Mouse (Mus musculus): ENCODE measurements around the gene Magi2. TPM values are rescaled to one million over a fixed set of nuclear protein-coding genes. Genes with fewer than 3 reads are reported as not detected.
"Not testable (repeated sequence)": the region's sequence is repeated elsewhere in the genome, so short reads cannot be mapped to it uniquely, and the experiment has no call there.

The Magi2 gene
- total RNA-seq, 2 experiments from 2014 or later, result 92.3 to 96.4 TPM

DNA sequence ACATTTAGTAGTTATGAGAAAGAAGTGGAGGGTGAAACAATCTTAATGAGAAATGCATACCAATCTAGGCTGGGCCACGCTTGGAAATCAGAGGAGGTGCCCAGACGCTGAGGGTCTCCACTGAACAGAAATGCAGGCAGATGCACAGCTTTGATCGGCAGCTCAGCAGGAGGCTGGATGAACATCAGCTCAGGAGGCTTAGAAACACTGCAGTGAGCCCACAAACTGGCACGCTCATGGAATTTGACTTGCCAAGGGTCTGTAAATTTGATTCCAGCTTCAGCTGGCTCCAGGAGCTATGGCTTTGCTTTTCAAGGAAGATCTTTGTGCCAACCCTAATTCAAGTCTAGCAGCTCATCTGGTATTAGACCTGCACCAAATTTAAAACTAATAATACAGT, 187.7 kb downstream of the Magi2 start:
- peak in 1 of 2 experiments; percentile 3 for DNase-seq (ENCODE audit: low spot score in 2 of 2)

DNA sequence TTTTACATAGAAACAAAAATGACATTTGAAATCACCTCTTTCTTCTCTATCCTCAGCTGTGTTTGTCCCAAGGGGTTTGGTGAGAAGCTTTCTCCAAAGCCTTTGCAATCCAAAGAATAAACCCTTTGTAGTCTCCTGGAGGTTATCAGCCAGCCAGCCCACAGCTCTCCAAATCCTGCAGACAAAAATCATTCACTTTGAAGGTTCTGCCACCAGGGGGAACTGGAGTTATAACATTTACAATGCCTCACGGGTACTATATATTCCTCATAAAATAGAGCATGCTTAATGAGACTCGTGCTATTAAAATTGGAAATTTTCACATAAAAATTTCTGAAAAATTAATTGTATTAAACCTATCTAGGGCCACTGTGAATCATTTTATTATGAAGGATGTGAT, 202.5 kb downstream of the Magi2 start:
- peak; percentile 36 to 56 for DNase-seq (ENCODE audit: low spot score in 2 of 2)

DNA sequence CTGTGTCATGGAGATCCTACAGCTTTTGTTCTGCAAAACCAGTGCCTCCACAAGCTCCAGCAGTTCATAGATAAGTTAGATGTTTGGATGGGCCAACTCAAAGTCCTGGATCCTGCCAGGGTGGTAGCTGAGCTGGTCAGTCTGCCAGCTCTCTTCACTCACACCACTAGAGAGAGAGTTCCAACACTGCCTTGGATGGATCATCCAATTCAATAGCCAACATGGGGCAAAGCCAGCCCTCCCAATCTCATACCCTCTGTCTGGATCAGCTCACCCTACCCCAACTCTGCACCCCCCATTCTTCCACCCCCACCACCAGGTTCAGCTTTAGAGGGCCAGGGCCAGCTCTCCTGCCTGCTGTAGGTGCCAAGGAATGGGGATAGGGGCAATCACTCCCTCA, 235.7 kb downstream of the Magi2 start:
- no peak for DNase-seq (ENCODE audit: low spot score in 2 of 2)

DNA sequence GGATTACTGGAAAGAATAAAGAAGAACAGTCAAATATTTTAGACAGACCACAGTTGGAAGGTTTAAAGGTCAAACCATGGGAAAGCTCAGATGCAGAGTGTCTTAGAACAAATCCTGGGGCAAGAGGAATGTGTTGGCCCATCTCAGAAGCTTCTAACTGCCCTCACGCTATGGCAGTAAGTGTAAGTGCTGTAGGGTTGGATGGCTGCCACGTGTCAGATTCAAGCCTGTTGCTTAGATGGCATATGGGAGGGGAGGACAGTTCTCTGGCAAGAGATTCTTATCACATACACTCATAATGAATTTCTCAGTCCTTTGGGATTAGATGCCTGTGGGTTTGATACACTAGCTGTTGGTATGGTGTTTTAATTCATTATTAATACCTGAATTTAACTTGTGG, 238.5 kb downstream of the Magi2 start:
- DNase-seq (ENCODE audit: low spot score in 2 of 2), result no peak

DNA sequence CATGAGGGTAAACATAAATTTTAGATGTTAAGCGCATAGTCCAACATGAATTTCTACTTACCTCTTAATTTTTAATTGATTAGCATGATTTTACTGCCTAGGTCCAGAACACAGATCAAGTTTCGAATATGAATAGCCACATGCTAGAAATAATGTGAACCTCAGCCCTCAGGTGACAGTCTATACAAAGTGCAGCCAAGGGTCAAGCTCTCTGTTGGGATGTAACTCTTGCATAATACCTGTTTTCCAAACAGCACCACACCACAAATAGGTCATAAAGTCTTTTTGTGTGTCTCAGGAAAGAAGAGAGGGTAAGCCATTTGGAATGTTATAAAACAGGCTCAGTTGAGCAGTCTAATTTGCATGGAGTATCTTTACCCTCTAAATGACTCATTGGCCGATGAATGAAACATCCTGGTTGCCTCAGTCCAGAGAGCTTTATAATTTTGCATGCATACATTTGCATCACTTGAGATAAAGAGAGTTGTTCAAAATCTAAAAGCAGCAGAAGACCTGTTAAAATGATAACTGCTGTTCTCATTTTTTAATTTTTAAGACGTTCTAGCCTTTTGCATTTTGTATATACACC, 246.1 kb downstream of the Magi2 start:
- DNase-seq (ENCODE audit: low spot score in 2 of 2), result no peak

DNA sequence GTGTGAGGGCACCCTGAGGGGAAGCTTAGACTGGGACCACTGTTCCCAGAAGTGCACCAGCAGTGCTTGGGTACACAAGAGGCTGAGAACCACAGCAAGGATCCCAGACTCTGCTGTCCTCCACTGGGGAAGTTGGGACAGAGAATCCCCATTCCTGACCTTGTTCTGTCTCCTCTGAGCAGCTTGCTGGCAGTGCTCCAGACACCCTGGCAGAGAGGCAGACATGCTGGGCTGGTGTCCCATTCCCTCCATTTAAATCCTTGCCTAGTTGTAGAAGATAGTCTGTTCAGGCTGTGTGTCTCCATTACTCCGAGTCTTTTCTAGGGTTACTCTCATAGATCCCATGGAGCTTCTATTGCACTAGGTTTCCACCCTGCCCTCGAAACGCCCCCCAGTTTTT, 256.1 kb downstream of the Magi2 start:
- DNase-seq (ENCODE audit: low spot score in 2 of 2), result peak; percentile 34 to 40

DNA sequence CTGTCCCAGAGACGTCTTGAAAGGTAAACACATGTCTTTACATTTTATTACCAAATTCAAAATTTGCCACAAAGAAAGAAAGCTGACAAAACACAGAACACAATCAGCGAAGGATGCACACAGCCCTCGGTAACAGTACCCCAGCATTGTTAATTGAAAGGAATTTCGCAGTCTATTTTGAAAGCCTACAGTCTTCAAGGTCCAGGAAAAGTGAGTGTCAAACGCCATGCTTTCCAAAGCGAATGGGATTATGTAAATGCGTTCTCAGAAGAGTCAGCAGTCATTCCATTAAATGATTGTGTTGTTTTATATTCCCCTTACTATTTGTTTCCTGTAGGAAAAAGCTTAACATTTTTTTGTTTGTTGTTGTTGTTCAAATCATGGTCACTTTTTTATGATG, 261.1 kb downstream of the Magi2 start:
- no peak for DNase-seq (ENCODE audit: low spot score in 2 of 2)

DNA sequence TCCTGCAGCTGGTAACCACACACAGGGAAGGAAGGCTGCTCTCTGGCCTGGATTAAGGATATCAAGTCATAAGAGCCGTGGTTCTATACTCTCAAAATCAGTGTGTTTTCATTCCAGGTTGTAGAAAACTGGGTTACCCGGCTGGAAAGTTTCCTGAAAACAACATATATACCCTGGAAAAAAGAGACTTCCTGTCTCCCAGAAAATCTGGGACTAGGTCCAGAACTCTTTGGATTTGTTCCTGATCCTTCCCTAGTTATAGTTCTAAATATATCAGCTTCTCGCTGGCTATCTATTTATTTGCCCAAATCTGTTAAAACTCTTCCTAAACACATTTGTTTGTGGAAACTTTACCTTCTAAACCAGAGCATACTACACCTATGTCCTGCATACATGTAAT, 274.2 kb downstream of the Magi2 start:
- no peak for DNase-seq (ENCODE audit: low spot score in 2 of 2)

DNA sequence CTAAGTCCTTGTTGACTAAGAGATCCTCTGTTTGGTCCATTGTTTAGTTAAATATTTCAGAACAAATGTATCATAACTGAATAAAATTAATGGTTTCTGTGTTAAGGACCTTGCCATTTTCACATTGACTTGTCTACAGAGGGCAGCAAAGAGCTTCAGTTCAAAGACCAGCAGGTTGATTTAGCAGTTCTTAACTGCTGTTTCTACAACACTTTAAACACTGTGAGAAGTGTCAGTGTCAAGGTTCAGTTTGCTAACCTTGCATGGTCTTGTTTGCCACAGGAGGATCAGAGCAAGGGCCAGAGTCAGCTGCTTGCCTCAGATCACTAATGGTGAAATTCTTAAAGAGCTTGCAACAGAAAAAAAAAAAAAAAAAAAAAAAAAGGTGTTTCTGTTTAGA, 295.3 kb downstream of the Magi2 start:
- DNase-seq (ENCODE audit: low spot score in 2 of 2), result peak; percentile 15 to 25

DNA sequence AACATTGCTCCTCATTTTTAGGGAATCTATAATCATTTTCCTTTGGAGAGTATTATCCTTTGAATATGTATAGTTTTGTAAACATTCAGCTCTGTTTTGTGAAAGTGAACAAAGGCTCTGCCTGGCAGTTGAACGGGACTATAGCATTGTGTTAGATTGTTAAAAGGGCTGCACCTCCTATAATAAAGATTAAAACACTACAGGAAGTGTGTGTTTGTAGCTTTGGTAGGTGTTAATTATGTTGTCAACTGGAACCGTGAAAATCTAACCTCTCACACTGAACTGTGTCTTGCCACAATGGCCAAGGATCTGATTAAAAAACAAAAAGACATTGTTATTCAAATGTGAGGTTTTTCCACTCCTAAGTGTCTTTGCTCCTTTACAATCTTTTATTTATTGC, 312.5 kb downstream of the Magi2 start:
- no peak for DNase-seq (ENCODE audit: low spot score in 2 of 2)

DNA sequence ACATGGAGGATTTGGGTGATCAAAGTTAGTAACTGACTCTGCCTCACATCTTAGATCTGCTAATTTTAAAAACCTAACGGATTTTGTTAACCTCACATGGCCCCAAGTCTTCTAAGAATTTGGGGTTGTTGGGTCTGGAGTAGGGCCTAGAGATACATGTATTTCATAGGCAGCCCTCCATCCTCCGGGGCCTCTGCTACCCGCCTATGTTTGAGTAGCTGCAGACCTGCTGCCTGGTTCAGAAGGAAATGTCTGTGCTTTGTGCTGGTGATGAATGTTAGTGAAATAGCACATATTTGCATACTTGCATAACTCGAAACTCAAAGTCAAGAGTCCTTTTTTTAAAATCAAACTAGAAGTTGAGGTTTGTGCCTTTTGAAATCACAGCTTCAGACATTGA, 319.6 kb downstream of the Magi2 start:
- no peak for DNase-seq (ENCODE audit: low spot score in 2 of 2)

DNA sequence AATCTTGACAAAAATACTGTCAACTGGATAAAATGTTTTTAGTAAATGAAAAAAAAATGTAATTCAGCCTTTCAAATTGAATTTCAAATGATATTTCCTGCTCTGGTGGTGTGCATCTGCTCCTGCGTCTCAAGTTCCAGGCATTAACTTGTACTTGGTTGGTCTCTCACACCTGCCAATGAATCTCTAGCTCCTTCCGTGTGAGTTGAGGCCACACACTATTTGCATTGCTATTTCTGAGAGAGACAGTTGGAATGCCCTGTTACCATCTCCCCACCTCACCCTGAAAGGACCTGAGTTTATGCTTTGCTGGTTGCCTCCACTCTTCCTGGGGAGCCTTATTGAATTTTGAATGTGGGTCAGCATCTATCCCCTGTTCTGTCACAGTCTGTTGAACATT, 320.1 kb downstream of the Magi2 start:
- DNase-seq (ENCODE audit: low spot score in 2 of 2), result no peak

DNA sequence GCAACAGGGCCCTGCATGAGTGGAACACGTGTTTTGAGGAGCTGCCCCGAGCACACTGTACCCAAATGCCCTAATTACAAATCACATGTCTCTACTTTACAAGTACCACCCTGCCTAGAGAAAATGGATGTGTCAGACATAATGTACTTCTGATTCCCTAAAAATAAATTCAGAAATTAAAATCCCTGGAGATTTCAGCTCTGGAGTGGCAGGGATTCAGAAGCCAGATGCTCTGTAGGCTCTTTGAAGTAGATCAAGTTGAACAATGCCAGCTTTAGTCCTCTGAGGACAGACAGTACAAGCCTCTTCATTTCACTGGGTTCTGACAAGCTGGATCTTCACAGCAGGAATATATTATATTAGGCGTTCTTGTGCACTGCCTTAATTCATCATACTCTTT, 326.7 kb downstream of the Magi2 start:
- DNase-seq (ENCODE audit: low spot score in 2 of 2), result no peak

DNA sequence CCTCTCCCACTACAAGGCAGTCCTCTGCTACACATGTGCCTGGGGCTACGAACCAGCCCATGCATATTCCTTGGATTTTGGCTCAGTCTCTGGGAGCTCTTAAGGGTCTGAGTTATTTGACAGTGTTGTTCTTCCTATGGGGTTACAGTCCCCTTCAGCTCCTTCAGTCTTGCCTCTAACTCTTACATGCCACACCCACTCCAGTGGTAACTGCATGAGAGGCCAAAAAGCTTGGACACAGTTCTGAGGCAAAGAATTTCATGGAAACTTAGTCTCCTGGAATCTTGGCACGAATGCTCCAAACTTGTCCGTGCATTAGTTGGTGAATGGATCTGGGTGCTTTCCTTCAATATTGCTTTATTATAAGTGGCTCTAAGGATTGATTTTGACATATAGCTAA, 338.8 kb downstream of the Magi2 start:
- DNase-seq (ENCODE audit: low spot score in 2 of 2), result no peak

DNA sequence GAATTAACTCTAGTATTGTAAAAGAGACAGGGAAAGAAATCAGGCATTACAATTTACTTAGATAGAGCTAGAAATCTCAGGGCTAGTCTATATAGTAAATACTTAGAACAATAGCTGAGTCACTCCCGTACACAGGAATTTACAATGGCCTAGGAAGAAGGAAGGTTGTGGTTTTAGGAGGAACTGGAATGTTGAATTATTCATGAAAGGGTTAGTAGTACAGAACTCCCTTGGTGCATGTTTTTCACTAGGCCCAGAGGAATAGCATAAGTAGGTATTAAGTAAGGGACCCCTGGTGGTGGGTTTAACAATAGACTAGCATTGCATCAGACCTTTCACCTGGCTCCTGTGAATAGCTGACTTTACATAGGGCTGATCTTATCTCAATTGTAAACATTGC, 339.3 kb downstream of the Magi2 start:
- DNase-seq (ENCODE audit: low spot score in 2 of 2), result not testable (repeated sequence)

DNA sequence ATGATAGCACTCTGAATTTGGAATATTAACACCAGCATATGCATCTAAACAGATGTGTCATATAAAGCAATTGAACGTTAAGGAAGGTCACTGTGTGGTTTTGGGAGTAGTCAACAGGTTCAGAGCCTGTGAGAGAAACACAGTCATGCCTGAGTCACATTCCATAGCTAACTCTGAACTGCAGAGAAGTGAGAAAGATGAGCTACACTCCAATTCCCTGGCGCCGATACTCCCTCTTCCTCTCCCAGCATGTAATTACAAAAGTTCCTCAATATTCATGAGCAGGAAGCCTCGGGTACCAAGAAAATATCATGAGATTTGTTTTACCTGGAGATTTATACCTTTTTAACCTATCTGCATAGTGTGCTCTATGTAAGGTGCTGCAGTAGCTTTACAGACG, 380.9 kb downstream of the Magi2 start:
- no peak for DNase-seq (ENCODE audit: low spot score in 2 of 2)

DNA sequence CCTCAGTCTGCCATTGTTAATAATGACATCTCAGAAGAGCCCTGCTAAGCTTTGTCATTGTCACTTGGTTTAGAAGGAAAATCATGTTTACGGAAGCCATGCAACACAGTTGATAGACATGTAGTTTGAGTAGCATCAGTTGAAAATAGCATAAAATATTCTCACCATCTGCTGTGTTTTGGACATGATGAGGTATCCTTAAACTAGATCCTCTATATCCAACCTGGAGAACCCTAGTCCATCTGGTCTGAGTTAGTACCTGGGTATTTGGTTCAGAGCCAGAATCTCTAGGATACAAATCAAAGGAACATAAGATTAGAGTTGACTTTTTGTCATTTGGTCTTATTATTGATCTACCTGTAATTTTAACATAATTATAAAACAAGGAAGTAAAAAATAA, 385.0 kb downstream of the Magi2 start:
- DNase-seq (ENCODE audit: low spot score in 2 of 2), result no peak

DNA sequence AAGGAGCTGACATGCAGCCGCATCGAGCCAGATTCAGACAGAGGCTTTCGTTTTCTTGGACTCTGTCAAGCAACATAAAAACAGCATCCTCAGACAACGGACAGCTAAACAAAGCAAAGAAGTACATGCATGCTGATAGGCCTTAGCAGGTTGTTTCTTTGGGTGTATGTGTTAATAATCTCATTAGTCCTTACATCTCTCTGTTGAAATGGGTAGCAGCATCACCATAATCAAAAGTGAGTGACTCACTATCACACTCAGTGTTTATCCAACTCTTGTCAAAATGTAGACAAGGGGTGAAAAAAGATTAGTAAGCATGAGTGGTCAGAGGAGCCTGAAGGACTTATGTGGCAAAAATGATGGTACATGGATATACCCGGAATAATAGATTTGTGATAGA, 394.8 kb downstream of the Magi2 start:
- no peak for DNase-seq (ENCODE audit: low spot score in 2 of 2)

DNA sequence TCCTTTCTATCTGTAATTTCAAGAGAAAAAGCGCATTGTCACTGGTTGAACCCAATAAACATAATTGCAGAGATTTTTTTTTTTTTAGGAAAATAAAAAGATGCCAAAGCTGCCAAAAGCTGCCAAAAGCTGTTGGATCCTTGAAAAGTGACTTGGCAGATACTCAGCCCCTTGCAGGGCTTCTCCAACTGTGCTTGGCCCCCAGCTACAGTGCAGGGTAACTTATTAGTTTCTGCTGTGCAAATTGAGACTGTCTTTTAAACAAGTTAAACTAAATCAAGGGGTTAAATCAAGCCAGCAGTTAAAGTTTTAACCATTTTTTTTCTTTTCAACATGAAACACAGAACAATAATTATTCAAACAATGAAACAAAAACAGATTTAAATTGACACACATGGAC, 407.1 kb downstream of the Magi2 start:
- DNase-seq (ENCODE audit: low spot score in 2 of 2), result no peak

DNA sequence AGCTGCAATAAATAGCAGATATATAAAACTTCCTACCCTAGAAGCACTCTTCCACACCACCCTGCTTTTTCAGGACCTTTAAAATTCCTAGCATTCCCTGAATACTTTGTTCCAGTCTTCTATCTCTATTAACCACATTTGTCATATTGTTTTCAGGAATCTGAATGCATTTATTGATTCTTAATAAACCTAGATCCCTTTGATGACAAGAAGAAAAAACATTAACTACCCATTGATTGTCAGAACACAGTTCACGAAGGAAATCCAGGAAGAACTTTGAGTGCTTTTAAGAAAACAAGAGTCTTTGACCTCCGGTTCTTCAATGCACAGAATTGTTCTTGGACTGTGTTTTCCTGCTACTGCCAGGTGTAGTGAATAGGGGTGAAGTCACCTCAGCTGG, 411.0 kb downstream of the Magi2 start:
- no peak for DNase-seq (ENCODE audit: low spot score in 2 of 2)

DNA sequence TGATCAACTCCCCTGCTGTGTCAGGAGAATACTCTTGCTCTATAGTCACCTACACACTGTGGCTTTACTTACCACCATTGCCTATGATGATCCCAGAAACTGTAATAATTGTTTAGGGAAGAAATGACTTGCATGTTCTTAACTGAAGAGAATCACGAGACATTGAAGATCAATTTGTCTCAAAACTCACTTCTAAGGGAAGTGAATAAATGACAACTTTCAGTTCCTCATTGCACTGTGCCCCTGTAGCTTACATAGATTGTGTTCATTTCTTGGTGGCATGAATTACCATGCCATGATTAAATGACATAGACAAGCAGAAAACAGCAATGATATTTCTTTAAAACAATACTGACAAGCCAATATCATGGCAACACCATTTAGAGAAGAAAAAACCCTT, 429.1 kb downstream of the Magi2 start:
- DNase-seq (ENCODE audit: low spot score in 2 of 2), result no peak

DNA sequence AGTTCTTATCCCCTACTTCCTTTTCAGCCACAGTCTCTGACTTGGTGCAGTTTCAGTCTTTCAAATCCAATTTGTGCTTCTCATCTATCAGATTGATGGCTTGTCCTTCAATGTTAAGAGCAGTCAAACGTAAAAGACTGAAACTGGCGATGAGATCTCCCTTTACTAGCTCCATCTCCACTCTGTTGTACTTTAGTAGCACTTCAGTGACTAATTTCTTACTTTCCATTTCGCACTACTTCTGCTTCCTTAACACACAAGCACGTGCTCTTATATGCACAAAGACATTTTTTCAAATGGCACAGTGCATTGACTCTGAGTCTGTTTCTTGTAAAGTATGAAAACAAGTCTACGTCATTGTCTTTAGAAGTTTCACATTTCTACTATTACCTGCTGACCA, 439.6 kb downstream of the Magi2 start:
- no peak for DNase-seq (ENCODE audit: low spot score in 2 of 2)

DNA sequence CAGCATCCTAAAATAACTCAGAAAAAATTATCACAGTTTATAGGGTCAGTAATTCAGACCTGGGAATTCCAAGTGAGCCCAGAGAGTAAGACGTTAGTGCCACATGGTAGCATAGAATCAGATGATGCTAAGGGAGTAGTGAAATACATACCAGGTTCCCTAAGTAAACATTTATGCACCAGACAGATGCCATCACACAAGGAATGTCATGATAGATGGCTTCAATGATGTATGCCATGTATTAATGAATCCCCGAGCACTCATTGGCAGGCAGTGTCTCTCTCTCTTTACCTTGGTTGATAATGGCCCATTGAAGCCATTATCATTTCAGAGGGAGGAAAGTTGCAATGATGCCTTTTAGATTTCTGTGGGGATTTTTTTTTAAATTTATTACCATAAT, 490.5 kb downstream of the Magi2 start:
- no peak for DNase-seq (ENCODE audit: low spot score in 2 of 2)

DNA sequence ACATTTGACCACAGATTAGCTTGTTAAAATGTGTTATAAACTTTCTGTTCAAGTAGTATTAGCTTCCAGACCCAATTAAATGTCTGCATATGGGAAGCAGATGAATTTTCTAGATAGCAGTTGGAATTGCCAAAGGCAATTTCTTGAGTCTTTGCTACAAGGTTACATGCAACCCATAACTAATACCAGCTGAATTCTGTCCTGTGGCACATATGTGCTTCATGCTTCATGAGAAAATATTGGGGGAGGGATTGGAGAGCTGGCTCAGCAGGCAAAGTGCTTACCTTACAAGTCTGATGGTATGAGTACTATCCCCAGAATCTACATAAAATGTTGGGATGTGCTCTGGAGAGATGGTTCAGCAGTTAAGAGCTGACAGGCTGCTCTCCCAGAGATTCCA, 499.4 kb downstream of the Magi2 start:
- DNase-seq (ENCODE audit: low spot score in 2 of 2), result no peak

Data from layer of hippocampus, postnatal 10 days (tissue).